Mouse (Mus musculus) brain, embryonic 18.5 days (tissue): ENCODE data around the gene Gtf2h4.
A peak's percentile ranks its signal among the peaks of the same experiment; 100 is the strongest.

ENCODE experiments used
- DNase-seq: peaks from one replicate; pipeline ENCODE4 v3.0.0-alpha.2; 2012; ENCODE audit warnings: low read depth, low spot score

Gtf2h4 gene

GRCm38 (mm10) chr17:35697759-35698500, 24.4 kb upstream of the Gtf2h4 start:
- DNase-seq, result no peak

GRCm38 (mm10) chr17:35697429-35697758, 23.9 kb upstream of the Gtf2h4 start:
- no peak for DNase-seq

- DNase-seq, result no peak
Measured at GRCm38 (mm10) chr17:35696691-35697090, 23.2 kb upstream of the Gtf2h4 start.

DNA sequence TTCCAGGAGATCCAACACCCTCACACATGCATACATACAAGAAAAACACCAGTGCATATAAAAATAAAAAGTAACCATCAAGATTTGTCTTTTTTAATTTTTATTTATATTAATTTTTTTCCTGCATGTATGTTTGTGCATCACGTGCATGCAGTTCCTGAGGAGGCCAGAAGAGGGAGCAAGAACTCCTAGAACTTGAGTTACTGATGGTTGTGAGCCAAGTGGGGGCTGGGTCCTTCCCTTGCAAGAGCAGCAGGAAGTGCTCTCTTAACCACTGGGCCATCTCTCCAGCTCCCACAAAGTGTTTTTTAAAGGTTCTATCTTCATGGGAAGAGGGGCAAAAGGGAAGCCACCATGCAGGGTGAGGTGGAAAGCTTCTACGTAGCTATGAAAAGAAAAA, 21.8 kb upstream of the Gtf2h4 start:
- no peak for DNase-seq

DNA sequence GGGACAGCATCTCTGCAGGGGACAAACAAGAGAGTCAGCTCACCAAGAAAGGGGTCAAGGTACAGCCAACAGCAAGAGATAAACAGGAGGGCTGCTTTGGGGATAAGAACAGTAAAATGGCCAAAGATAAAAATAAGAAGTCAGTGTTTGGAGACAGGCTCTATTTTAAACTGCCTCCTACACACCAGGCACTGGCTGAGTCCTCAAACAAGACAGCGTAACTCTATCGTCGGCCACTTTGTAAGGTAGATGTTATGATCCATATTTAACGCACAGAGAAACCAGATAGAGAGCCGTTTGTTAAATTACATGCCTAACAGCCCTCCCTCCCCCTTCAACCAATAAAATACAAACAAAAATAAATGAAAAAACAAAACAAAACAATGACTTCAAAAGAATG, 20.4 kb upstream of the Gtf2h4 start:
- no peak for DNase-seq

- DNase-seq, result no peak
Measured at GRCm38 (mm10) chr17:35692368-35692767, 18.8 kb upstream of the Gtf2h4 start.

DNA sequence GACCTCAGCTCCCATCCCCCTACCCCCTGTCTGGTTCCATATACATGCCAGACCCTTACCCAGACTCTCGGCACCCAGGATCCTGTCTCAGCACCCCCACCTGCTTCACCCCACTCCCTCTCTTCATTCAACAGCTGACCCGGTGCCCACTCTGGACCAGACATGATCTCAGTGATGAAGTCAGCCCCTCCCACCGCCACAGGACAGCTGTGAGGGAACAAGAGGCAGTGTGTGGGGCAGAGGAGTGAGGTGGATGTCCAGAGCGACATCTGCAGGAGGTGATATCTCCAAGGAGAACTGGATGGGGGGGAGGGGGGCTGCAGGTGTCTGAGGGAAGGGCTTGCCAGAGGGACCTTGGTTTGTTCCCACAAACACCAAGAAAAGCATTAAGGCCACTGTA, 18.3 kb upstream of the Gtf2h4 start:
- DNase-seq, result no peak

DNA sequence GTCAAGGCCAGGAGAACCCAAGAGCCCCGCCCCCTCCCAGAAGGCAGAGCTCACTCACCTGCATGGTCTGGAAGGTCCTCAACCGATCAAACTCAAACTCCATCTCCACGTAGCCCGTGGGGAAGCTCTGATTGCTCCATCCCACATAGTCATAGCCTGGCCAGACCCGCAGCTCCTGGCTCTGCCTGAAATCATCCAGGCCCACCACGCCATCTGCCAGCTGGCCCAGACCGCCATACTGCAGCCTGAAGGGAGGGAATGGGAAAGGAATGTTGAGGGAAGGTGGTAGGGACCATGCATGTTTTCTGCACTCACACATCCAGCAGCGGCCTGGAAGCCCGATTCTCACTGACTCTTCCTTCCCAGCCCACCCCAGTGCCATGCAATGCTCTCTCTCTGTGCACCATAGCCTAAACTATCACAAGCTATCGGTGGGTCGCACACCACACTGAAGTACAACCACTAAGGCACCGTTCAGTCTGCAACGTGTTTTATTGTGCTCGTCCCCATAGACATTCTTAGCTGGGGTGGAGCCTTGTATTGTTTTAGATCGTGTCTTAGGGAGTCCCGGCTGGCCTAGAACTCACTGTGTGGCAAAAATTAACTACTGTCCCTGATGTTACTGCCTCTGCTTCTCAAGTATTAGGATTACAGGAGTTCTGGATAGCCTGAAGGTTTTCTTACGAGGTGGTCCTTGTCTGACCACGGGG, 16.6 kb upstream of the Gtf2h4 start:
- DNase-seq, result no peak

- DNase-seq, result no peak
Measured at GRCm38 (mm10) chr17:35688347-35689175, 15.0 kb upstream of the Gtf2h4 start.

DNA sequence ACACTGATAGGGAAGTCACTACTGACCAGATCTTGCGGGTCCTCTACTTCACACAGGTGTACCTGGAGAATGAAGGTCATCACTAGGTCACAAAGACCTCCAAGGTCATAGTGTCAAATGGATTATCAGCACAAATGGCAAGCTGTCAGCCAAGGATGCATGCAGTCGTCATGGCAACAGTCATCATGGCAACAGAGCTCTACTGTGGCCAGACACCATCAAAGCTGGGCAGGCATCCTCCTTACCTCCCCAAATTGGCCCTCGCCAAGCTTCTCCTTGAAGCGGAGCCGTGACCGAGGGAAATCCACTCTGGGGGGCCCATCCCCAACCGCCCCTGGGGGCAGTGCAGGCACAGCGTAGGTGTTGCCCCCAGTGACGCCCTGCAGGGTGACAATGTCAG, 11.5 kb upstream of the Gtf2h4 start:
- DNase-seq, result no peak

DNA sequence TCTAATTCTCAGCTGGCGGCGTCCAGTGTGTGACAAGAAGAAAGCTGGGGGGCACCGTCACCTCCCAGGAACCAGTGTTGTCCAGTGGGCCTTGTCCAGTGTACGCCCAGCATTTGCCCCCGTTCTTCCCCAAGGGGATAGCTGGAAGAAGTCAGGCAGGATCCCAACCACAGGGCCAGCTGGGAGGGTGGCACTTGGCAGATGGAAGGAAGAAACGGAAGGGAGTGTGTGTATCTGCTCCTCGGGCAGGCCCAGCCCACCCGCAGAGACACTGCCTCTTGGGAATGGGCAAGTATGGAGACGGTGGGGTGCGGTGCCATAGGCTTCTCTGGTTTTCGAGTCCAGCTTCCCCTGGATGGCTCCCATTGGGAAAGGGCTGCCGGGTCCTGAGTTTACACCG, 8.4 kb upstream of the Gtf2h4 start:
- no peak for DNase-seq

DNA sequence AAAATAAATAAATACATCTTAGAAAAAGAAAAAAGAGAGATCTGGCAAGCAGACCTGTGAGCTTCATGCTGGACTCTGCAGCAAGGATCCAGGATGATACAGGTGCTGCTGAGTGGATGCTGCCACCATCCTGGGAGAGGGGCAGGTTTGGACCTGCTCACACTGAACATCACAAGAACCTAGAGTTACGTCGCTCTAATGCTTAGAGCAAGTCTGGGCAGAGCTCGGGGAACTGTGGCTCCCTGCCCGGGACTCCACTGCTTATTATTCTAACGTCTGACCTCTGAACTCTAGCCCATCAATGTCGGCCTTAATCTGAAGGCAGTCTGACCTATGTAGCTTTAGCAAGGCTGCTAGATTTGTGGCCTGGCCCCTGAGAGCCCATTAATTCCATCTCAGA, 7.1 kb upstream of the Gtf2h4 start:
- DNase-seq, result no peak

- no peak for DNase-seq
Measured at GRCm38 (mm10) chr17:35672527-35672926, 1.0 kb downstream of the Gtf2h4 start.

- DNase-seq, result no peak
Measured at GRCm38 (mm10) chr17:35671846-35672245, 1.7 kb downstream of the Gtf2h4 start.

- DNase-seq, result no peak
Measured at GRCm38 (mm10) chr17:35669731-35670130, 3.8 kb downstream of the Gtf2h4 start.

DNA sequence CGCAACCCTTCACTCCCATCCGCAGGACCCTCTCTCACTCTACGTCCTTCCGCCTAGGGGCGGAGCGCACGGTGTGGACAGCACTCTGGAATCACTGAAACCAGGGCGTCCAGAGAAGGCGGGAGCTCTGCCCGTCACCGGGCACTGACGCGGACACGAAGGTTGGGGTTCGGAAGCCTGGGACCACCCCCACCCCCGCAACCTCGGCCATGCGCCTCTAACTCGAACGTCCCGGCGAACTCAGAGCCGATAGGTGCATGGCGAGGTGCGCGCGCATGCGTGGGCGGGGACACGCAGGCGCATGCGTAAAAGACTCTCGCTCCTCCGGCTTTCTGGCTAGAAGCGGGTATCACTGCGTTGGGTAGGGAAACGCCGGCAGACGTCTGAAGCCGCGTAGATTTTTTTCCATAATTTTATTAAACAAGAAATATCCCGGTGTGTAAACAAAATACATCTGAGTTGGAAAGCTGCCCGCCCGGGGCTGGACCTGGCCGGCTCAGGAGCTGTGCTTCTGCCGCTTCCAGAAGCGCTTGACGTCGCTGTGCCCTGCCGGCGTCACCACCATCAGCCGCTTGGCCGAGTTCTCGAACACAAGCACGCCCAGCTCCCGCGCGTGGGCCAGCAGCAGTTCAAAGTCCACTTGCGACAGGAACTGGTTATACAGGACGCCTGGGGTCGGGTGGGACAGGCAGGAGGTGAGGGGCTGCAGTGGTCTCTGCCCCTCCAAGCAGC, 6.0 kb downstream of the Gtf2h4 start, which contains the start of gene Vars2:
TSS of gene Vars2 (minus strand) at position 259 of the 732 bp plus-strand sequence.
- peak; percentile 87 for DNase-seq

GRCm38 (mm10) chr17:35666851-35667256, 6.7 kb downstream of the Gtf2h4 start:
- no peak for DNase-seq

DNA sequence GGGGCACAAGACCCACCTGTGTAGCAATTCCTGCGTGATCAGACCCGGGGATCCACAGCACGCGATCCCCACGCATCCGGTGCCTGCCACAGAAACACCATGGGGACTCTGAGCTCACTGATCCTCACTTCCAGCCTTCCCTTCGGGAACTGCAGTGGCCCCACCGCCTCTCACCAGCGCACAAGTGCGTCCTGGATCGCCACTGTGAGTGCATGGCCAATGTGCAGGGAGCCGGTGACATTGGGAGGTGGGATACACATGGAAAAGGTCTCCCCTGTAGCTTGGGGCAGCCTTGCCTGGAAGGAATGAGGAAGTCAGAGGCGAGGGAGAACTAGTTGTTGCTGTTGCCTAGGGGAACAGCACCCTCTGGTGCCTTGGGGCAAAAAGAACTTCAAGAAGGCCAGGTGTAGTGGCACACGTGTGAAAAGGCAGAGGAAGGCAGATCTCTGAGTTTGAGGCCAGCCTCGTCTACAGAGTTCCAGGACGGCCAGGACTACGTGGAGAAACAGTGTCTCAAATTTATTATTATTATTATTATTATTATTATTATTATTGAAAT, 7.5 kb downstream of the Gtf2h4 start:
- no peak for DNase-seq

DNA sequence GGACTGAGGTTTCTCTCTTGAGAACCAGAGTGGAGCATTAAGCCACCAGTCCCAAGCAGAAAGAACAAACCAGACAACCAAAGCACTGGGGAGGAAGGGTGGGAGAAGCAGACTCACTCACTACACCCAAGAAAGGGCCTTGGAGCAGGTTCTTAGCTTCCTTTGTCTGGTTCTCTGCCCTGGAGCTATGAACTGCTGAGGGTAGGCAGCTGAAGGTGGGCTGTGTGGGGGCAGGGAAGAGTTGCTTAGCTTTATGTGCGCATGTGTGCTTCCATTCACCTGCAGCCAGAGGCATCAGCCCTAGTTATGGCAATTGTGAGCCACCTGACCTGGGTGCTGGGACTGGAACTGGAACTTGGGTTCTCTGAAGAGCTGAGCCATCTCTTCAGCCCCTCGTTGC, 20.5 kb downstream of the Gtf2h4 start:
- no peak for DNase-seq

DNA sequence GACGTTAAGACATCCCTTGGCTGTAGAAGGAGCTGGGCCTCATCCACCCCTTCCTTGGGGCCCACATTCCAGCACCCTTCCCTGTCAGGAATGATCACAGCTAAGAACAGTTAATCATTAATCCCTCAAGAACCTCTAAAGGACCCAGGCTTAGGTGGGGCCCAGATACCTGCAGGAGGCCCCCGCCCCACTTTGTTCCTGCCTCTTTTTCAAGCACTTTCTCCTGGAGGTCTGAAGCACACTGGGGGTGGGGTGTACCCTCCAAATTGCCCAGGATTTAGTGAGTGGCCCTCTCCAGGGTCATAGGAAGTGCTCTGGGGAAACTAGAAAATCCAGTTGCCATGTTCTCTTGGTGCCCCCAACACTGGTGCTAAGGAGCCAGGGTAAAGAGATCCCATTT, 24.1 kb downstream of the Gtf2h4 start:
- no peak for DNase-seq

- DNase-seq, result no peak
Measured at GRCm38 (mm10) chr17:35643609-35644236, 29.8 kb downstream of the Gtf2h4 start, which contains the start of gene Mucl3. Gene Mucl3 (minus strand): TSS chr17:35643695.
